Mouse (Mus musculus): ENCODE measurements around the gene Stpg1.

- TF ChIP-seq MYOD1 (IDR thresholded peaks at IDR 0.05; ENCODE audit: control insufficient read depth in 1 of 3, insufficient read length in 2 of 3, low read depth in 2 of 3) = no peak
- TF ChIP-seq USF1 (IDR thresholded peaks at IDR 0.05; ENCODE audit: low read depth) = no peak
- TF ChIP-seq TCF12 (IDR thresholded peaks at IDR 0.05; ENCODE audit: insufficient read depth, poor library complexity, severe bottlenecking) = no peak
These were observed 41.0 kb upstream of the Stpg1 start for GRCm38 (mm10) chr4:135453572-135453971.
